Mouse (Mus musculus) monocyte, adult 2 months (primary cell): ENCODE data around the gene Gabrr1.
"Not testable (repeated sequence)": the region's sequence is repeated elsewhere in the genome, so short reads cannot be mapped to it uniquely, and the experiment has no call there.

ENCODE experiments used
- DNase-seq, 2 experiments: peaks; one replicate each; pipeline ENCODE4 v3.0.0; 2022; ENCODE audit warnings: low spot score in 2 of 2, low read depth in 1 of 2

The Gabrr1 gene

GRCm38 (mm10) chr4:33132221-33132620 is at the start of gene Gabrr1:
Gabrr1 (plus strand) TSS chr4:33132521.
- DNase-seq: no peak

DNA sequence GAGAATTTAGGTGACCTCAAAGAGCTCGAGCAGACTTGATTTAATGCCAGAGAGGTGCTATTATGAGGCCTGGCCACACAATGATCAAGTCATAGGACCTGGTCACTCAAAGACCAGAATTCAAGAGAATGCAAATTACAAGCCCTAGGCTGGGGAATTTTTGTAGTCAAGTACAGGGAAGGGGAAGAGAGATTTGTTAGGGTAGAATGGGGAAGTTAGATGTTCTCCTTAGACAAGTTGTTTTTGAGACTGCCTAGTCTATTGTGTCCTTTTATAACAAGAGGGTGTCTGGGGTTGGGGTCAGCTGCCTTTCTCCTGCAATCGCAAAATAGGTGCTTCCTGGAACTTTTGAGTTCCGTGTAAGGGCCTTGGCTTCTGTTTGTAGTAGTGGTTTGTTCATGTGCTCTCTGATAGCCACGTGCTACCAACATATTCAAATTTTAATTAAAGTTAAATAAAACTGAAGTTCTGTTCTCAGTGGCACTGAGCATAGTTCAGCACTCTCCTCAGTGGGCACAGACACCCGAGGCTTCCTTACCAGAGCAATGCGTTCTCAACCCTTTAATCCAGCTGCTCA is 33.1 kb upstream of the Gabrr1 start:
- DNase-seq: no peak

DNA sequence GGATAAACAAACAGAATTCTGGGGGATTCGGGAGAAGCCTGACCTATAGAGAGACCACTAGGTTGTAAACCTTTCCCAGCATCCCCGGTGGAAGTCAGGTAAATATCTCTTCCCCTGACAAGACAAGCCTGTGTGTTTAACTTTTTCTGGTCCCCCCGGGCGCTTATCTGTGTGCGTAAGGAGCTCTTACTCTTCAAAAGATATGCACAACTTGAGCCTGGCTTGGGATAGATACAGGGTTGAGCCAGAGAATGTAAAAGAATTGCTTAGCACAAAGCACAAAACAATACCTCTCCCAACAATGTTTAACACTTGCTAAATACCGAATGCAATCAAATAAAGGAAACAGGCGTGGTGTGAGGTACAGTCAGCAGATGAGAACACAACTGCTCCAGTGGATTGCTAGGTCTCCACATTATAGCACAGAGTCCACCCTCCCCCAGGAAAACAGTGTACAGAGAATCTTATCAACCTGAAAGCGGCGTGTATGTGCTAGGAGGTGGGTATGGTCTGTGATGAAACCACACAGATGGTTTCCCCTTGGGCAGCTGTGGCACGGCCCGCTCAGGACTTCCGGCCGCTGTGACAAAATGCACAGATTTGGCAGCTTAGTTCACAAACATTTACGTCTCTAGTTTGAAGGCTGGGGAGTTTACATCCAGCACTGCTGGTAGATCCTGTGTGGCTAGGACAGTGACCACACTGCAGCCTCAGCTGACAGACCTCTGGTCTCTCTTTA is 22.4 kb upstream of the Gabrr1 start:
- DNase-seq: no peak

GRCm38 (mm10) chr4:33110845-33111244 is 21.5 kb upstream of the Gabrr1 start:
- DNase-seq: no peak

DNA sequence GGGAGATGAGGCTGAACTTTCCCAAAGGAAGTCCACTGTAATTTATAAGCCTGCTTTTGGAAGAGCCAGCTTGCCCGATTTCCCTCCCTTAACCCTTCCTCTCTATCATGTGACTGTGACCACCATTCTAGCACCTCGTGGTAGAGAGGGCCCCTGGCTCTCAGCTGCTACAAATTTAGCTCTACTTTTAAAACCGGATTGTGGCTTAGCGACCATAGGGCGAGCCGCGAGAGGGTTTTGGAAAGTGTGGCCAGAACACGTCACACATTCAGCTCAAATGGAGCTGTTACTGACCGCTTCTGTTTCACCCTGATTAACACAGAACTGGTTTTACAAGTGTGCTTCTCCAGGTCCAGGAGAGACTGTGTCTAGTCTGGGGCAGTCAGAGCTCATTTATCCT is 21.0 kb upstream of the Gabrr1 start:
- DNase-seq: no peak

DNA sequence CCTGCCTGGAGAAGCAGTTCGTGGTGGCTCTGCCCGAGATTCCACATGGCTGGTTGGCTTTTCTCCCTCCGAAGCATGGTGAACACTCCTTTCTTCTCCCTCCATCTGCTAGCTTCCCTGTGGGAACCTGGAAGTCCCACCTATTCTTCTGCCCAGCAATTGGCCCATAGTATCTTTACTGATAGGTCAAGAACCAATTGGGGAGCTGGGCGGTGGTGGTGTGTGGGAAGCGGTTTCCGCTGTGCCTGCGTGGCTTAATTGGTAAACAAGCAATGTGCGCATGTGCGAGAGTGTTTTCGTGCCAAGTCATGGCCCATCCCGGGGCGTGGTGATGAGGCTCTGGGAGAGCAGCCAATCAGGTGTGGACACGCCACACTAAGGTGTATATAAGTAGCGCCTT is 19.5 kb upstream of the Gabrr1 start:
- DNase-seq: not testable (repeated sequence)

DNA sequence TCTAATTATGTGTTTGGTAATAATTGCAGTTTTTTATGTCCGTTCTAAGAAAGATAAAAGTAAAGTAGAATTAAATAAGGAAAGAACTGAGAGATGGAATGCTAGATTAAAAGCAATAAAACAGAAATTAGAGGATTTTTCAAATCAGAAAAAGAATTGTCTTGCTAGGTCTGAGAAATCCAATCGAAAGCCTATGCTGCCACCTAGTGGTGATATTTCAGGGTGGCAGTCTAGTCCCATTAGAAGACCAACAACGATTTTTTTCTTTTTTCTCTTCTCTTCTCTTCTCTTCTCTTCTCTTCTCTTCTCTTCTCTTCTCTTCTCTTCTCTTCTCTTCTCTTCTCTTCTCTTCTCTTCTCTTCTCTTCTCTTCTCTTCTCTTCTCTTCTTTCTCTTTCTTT is 13.2 kb upstream of the Gabrr1 start:
- peak; percentile 18 to 44 for DNase-seq

- DNase-seq: no peak
Measured at GRCm38 (mm10) chr4:33124493-33124892, 7.8 kb upstream of the Gabrr1 start.

DNA sequence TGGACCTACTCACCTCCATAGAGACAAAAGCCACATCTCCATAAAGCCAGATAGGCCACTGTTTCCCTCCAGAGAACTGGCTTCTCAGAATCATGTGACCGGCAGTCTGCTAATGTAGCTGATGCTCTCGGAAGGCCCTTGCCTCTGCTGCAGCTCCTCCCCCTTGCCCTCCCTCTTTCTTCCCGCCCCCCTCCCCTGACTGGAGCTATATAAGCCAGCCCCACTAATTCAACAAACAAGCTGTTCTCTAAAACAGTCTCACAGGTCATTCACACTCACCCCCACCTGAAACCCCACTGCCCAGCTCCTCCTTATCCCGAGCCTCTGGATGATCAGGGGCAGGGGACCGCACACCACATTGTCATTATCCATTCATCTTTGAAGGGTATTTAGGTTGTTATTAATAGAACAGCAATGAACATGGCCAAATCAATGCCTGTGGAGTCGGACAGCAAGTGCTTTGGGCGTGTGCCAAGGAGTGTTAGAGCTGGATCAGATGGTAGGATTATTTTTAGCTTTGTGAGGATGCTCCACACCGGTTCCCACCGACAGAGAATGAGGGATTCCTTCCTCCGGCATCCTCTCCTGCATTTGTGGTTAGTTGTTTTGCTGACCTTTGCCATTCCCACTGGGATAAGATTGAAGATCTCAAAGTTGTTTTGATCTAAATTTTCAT is 6.8 kb upstream of the Gabrr1 start:
- no peak for DNase-seq

DNA sequence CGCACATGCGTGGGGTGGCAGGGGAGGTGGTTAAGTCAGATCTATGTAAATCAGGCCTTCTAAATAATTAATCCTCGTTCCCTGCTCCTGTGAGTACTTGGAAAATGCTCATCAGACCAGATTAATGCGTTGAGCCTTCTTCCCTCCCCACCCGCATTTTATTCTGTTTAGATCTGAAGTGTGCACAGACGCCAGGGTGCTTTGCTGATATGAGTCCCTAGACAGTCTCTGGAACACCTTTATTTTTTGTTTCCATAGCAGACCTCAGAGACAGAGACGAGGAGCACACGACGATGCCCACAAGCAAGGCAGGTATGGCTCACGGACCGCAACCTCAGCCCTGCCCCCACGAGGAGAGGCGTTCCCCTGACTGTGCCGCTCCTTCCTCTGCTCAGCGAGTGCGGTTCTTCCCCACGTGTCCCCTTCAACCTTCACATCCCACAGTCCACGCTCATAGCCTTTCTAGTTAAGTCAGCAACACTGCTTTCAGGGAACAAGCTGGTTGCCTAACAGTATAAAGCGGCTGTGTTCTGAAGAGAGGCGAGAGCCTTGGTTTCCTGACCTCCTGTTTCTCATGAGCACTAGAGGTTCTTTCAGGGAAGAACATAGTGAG is 14.5 kb downstream of the Gabrr1 start:
- no peak for DNase-seq

DNA sequence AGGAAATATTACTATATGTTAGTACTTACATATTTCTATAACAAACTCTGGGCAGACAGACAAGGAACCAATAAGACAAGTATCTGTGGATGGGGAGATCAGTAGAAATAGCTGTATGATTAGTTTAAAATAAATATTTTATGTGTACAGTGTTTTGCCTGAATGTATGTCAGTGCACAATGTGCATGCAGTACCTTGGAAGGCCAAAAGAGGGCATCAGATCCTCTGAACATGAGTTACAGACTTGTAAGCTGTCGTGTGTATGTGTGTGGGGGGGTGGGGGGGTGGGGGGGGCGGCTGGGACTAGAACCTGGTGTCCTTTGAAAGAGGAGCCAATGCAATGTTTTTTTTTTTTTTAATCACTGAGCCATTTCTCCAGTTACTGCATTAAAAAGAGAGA is 15.5 kb downstream of the Gabrr1 start:
- no peak for DNase-seq

DNA sequence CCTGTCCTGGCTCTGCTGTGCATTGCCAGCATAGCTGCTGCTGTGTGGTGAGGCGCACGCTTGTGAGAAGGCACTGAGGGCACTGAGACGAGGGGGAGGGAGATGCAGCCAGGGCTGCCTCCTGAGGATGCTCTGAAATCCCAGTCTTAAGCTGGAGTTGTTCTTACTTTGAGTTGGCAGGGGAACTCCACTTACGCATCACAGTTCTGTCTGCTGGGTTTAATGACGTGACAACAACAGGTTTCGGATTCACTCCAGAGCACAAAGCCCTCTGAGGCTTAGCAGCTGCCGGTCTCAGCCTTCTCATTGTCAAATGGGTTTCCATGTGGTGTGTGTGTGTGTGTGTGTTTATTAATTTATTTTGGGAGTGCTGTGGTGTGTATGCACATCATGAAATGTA is 16.8 kb downstream of the Gabrr1 start:
- no peak for DNase-seq

- no peak for DNase-seq
Measured at GRCm38 (mm10) chr4:33152087-33153038, 20.0 kb downstream of the Gabrr1 start.

DNA sequence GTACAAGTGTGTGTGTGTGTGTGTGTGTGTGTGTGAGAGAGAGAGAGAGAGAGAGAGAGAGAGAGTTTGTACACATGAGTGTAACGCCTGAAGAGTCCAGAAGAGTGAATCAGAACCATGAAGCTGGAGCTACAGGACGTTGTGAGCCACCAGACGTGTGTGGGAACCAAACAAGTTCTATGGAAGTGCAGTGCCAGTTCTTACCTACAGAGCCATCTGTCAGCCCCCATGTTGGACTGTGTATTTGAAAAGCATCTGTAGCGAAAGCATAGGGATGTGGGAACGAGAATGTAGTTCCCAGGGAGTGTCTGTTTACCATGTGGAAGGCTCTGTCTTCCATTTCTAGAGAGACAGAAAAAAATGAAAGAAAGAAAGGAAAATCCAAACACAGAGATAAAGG is 51.2 kb downstream of the Gabrr1 start:
- DNase-seq: no peak

- no peak for DNase-seq
Measured at GRCm38 (mm10) chr4:33188164-33188563, 55.8 kb downstream of the Gabrr1 start.

- peak in 1 of 2 experiments; percentile 17 for DNase-seq
Measured at GRCm38 (mm10) chr4:33188781-33189734, 56.7 kb downstream of the Gabrr1 start.

DNA sequence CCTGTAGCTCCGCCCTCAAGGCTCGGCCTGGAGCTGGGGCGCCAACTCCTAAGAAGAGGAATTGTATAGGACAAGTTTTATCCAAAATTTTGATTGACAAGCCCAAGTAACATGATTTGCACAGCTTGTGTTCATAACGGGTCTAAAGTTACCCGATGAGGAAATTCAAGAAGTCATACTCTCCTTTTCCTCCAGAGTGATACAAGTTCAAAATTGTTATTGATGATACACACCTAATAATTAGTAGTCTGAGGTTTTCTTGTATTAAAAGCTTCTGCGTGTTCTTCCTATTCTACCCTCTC is 57.4 kb downstream of the Gabrr1 start, which contains the start of gene Pm20d2:
Gene Pm20d2 (minus strand): TSS at position 3 of the 302 bp plus-strand sequence.
- no peak for DNase-seq

DNA sequence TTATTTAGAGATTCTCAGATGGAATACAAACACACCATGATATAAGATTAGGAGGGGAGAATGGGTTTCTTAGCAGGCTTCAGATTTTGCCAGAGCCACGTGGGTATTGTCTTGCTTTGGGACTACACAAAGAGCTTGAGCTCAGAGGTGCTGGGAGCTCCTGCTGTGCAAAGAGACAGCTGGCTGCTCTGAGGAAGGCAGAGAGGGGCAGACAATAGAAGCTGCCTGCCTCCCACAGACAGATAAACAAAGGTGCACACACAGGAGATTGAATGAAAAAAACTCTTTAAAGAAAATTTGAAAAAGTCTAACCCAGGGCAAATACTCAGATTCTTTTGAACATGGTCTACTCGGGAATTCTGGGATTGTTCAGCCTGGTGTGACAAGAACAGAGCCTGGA is 65.8 kb downstream of the Gabrr1 start:
- DNase-seq: no peak

DNA sequence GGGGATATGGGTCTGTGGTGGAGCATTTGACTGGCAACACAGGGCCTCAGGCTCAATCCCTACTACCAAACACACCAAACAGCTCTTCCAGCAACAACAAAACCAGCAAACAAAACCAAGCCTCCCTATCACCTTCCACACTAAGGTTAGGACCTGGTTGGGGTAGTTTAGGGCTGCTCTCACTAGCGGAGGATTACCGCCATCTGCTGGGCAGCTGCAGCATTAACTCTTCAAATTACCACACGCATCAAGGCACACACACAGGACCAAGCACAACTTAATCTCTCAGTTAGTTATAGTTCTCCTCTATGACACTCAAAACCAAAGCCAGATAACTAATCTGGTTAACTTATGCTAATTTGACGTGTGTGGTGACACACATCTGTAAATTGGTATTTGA is 72.4 kb downstream of the Gabrr1 start:
- DNase-seq: no peak

DNA sequence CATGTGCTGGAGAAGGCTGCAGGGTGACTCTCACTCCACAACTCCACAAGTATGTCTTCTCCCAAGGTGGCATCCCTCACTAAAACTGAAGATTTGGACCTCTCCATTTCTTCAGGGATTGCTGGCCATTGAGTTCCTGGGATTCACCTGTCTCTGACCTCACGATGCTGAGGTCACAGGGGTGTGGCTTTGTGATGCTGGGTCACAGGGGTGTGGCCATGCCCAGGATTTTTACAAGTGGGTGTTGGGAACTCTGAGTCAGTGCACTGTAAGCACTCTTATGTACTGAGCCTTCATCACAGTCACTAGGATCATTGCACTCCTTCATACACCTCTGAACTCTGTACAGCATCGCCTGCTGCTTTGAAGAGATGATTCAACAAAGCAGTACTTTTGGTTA is 75.2 kb downstream of the Gabrr1 start:
- DNase-seq: no peak
